Mouse (Mus musculus): ENCODE data around the gene Ralgps1. TPM values are rescaled to one million over a fixed set of nuclear protein-coding genes. Genes with fewer than 3 reads are reported as not detected.
"Not testable (repeated sequence)": the region's sequence is repeated elsewhere in the genome, so short reads cannot be mapped to it uniquely, and the experiment has no call there.

The Ralgps1 gene
- polyA plus RNA-seq, 1 experiment = not detected

DNA sequence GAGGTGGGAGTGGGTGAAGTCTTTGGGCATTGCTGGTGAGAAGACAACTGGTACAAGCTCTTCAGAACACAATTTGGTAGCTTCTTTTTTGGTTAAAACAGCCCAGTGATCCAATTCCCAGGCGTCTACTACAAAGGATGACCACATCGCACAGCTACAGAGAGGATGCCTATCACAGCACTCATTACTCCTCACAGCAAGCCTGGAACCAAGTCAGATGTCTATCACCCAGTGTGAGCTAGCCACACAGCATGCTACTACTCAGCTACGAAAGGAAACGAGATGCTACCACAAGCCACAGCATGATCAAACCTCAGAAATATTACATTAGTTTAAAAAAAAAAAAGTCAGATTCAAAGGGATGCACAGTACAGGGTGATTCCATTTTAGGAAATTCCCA, 29.1 kb downstream of the Ralgps1 start:
- H3K36me3 ChIP-seq (ENCODE audit: control insufficient read depth) = no peaks in the 10 kb centered on the region
- H3K4me3 ChIP-seq (replicated peaks) = no peak overlapping the region
- no peaks in the 10 kb centered on the region for H3K4me1 ChIP-seq (ENCODE audit: control insufficient read depth)
- no peaks in the 10 kb centered on the region for H3K9me3 ChIP-seq (ENCODE audit: control insufficient read depth, low read length)
- TF ChIP-seq GATA1 (IDR thresholded peaks at IDR 0.05; ENCODE audit: low read length) = no peak
- TF ChIP-seq TAL1 (IDR thresholded peaks at IDR 0.05; ENCODE audit: low read length) = no peak
- no peaks in the 10 kb centered on the region for H3K27me3 ChIP-seq (ENCODE audit: control insufficient read depth)

DNA sequence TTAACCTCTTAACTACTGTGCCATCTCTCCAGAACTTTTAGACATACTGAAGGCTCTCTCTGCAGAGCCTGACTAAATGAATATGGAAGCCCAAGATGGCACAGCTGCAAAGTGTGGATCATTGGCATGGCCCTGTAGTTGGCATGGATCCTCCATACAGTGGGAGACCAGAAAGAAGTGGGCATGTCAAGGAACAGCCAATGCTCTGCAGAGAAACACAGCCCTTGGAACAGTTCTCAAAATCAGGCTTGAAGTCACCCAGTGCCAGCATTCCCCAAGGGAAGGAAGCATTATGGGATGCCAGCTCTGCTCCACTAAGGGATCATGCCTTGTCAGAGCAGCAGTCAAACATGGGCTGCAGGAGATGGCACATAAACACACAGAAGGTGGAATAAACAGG, 35.5 kb downstream of the Ralgps1 start:
- Histone ChIP-seq H3K4me3 (replicated peaks) (no peak overlapping the region), H3K4me1 (ENCODE audit: control insufficient read depth) (no peaks in the 10 kb centered on the region), H3K9me3 (ENCODE audit: control insufficient read depth, low read length) (peaks cover 6% of the 10 kb centered on the region), H3K36me3 (ENCODE audit: control insufficient read depth) (no peaks in the 10 kb centered on the region), H3K27me3 (ENCODE audit: control insufficient read depth) (no peaks in the 10 kb centered on the region)
- TF ChIP-seq TAL1 (IDR thresholded peaks at IDR 0.05; ENCODE audit: low read length) = no peak
- no peak for TF ChIP-seq GATA1 (IDR thresholded peaks at IDR 0.05; ENCODE audit: low read length)

DNA sequence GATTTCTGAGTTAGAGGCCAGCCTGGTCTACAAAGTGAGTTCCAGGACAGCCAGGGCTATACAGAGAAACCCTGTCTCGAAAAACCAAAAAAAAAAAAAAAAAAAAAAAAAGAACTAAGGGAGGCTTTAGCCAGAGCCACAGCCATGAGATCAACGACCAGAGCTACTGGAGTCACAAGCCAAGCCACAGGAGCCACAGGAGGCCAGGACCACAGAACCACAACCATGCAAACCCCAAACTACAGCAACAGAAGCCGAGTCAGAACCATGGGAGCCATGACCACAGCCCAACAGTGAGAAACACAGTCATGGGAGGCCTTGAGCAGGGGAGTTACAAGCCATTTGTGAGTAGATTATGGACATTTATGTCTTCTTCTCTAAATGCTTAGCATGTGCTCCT, 41.7 kb downstream of the Ralgps1 start:
- H3K4me1 ChIP-seq (ENCODE audit: control insufficient read depth) = peaks cover 4% of the 10 kb centered on the region

DNA sequence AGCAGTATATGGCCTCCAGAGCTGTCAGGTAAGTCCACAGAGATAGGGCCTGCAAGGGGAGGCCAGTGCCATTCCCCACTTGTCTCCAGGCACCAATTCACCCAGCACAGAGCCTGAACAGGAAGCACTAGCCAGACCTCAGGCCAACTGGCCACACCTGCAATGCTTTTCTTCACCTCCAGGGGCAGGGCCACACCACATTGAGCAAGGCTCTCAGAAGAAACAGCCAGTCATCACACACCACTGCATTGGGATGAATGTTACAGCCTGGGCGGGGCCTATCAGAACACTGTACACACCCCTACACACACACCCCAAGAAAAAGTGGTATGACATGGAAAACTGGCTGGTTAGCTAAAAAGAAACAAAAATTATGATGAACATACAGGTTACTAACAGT, 42.3 kb downstream of the Ralgps1 start:
- Histone ChIP-seq H3K4me1 (ENCODE audit: control insufficient read depth) (peaks cover 4% of the 10 kb centered on the region), H3K36me3 (ENCODE audit: control insufficient read depth) (no peaks in the 10 kb centered on the region), H3K9me3 (ENCODE audit: control insufficient read depth, low read length) (no peaks in the 10 kb centered on the region), H3K4me3 (replicated peaks) (no peak overlapping the region), H3K27me3 (ENCODE audit: control insufficient read depth) (no peaks in the 10 kb centered on the region)
- TF ChIP-seq TAL1 (IDR thresholded peaks at IDR 0.05; ENCODE audit: low read length) (no peak), GATA1 (IDR thresholded peaks at IDR 0.05; ENCODE audit: low read length) (no peak)

More for the DNA sequence above, 41.7 kb downstream of the Ralgps1 start:
- Histone ChIP-seq H3K4me3 (replicated peaks) (no peak overlapping the region), H3K36me3 (ENCODE audit: control insufficient read depth) (no peaks in the 10 kb centered on the region), H3K9me3 (ENCODE audit: control insufficient read depth, low read length) (no peaks in the 10 kb centered on the region), H3K27me3 (ENCODE audit: control insufficient read depth) (no peaks in the 10 kb centered on the region)
- TF ChIP-seq TAL1 (IDR thresholded peaks at IDR 0.05; ENCODE audit: low read length) = no peak
- no peak for TF ChIP-seq GATA1 (IDR thresholded peaks at IDR 0.05; ENCODE audit: low read length)

DNA sequence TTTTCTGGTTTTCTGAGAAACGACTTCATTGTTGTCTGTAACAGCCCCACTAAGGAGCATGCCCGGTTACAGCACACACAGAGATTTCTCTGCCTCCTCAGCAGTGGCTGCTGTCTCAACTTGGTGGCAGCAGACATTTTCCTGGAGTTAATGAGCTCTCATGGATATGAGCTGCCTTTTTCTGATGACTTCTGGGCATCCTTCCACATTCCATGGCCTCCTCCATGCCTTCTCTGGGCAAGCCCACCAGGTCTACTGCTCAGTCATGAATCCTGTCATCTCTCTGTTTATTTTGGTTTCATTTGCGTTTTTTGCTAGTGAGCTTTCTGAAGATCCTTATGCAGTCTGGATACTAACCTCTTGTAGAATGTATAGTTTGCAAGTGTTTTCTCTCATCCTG, 45.9 kb downstream of the Ralgps1 start:
- no peaks in the 10 kb centered on the region for H3K9me3 ChIP-seq (ENCODE audit: control insufficient read depth, low read length)
- TF ChIP-seq TAL1 (IDR thresholded peaks at IDR 0.05; ENCODE audit: low read length) (no peak), GATA1 (IDR thresholded peaks at IDR 0.05; ENCODE audit: low read length) (no peak)
- H3K27me3 ChIP-seq (ENCODE audit: control insufficient read depth) = no peaks in the 10 kb centered on the region
- no peak overlapping the region for H3K4me3 ChIP-seq (replicated peaks)
- H3K36me3 ChIP-seq (ENCODE audit: control insufficient read depth) = no peaks in the 10 kb centered on the region
- H3K4me1 ChIP-seq (ENCODE audit: control insufficient read depth) = peaks cover 4% of the 10 kb centered on the region

DNA sequence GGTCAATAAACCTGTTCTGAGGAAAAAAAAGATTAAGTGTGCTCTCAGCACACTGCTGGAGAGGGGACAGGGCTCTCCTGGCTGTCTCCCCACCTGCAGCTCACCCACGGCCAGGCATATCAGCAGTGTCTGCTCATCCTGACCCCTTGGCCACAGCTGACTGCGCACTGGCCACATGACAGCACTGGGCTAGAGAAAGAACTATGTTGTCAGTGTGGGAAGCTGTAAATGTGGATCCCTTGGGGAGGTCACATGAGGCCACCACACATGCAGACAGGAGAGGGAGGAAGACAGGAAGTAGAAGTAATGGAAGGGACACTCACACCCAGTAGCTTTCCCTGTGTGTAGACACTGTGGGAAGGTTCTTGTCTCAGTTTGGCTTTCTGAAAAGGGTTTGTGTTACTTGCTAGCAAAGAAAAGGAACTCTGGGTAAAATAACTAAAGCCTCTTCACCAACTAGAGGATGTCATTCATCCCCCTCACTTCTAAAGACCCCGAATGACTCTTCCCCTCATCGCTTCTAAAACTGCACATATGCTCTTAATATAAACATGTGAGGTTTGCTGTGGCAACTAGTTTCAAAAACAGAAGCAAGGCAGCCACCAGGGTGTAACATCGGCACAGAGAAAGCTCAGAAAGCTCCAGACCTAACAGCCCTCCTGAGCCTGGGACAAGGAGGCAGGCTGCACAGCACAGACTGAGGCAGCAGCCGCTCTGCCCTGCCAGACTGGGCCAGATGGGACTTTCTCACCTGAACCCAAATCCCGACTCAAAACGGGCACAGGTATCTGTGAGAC, 47.3 kb downstream of the Ralgps1 start:
- no peak overlapping the region for H3K4me3 ChIP-seq (replicated peaks)
- H3K9me3 ChIP-seq (ENCODE audit: control insufficient read depth, low read length) = no peaks in the 10 kb centered on the region
- H3K36me3 ChIP-seq (ENCODE audit: control insufficient read depth) = no peaks in the 10 kb centered on the region
- no peaks in the 10 kb centered on the region for H3K27me3 ChIP-seq (ENCODE audit: control insufficient read depth)
- TF ChIP-seq GATA1 (IDR thresholded peaks at IDR 0.05; ENCODE audit: low read length) (no peak), TAL1 (IDR thresholded peaks at IDR 0.05; ENCODE audit: low read length) (no peak)
- H3K4me1 ChIP-seq (ENCODE audit: control insufficient read depth) = peaks cover 3% of the 10 kb centered on the region

DNA sequence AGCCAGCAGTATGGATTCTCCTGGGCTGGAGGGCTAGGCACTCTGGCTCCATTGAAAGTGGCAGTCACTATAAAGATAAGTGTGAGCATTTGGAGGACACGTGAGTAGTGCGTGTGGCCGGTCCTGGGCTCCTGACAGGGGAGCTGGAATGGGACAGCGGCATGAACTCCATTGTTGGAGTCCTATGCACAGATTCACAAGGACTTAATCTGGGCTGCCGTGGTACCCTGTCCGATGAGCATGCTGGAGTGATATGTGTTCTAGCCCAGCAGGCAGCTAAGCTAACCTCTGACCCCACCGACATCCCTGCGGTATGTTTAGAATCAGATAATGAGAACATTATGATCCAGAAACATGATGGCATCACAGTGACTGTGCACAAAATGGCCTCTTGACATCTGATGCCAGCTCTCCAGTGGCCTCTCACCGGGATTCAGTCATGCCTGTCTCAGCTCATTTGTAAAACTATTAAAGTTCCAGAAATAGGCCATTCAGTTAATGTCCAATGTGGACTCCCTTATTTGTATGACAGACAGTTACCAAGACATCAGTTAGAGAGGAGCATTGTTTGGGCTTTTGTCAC, 48.2 kb downstream of the Ralgps1 start:
- H3K4me1 ChIP-seq (ENCODE audit: control insufficient read depth); H3K4me3 ChIP-seq (replicated peaks); H3K9me3 ChIP-seq (ENCODE audit: control insufficient read depth, low read length); H3K36me3 ChIP-seq (ENCODE audit: control insufficient read depth); H3K27me3 ChIP-seq (ENCODE audit: control insufficient read depth): not testable (repeated sequence)

DNA sequence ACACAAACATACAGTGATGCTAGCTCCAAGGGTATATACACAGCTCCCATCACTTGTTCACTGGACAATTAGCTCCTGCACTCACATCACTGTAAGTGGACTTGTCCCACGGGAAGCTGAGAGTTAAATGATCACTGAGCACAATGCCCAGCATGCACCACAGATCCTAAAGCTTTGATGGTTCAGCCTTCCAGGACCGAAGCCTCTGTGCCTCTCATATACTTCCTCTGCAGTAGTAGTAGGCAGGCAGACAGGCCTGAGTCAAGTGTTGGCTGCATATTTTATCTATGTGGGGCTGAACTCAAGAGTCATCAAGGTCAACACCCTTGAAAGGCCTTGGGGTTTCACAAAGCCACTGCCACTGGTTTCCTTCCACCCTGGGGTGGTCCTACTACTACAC, 49.6 kb downstream of the Ralgps1 start:
- no peaks in the 10 kb centered on the region for H3K4me1 ChIP-seq (ENCODE audit: control insufficient read depth)
- no peaks in the 10 kb centered on the region for H3K9me3 ChIP-seq (ENCODE audit: control insufficient read depth, low read length)
- H3K27me3 ChIP-seq (ENCODE audit: control insufficient read depth) = no peaks in the 10 kb centered on the region
- no peak overlapping the region for H3K4me3 ChIP-seq (replicated peaks)
- H3K36me3 ChIP-seq (ENCODE audit: control insufficient read depth) = no peaks in the 10 kb centered on the region
- TF ChIP-seq GATA1 (IDR thresholded peaks at IDR 0.05; ENCODE audit: low read length) (no peak), TAL1 (IDR thresholded peaks at IDR 0.05; ENCODE audit: low read length) (no peak)

DNA sequence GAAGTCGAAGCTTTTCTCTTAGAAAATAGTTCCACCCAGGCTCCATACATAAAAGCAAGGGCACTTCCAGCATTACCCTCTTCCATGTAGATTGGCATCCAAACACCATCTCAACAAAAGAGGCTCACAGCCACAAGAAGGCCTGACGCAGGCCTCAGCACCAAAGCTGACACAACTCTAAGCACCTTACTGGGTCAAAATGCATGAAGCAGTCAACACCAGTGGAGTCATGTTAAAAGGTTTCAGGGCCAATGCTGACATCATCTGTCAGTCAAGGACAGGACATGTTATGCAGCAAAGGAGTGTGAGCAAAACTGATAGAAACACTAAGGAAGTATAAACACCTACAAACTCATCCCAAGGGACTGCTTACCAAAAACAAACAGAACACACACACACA, 50.3 kb downstream of the Ralgps1 start:
- Histone ChIP-seq H3K36me3 (ENCODE audit: control insufficient read depth) (no peaks in the 10 kb centered on the region), H3K4me3 (replicated peaks) (no peak overlapping the region), H3K4me1 (ENCODE audit: control insufficient read depth) (no peaks in the 10 kb centered on the region), H3K27me3 (ENCODE audit: control insufficient read depth) (no peaks in the 10 kb centered on the region), H3K9me3 (ENCODE audit: control insufficient read depth, low read length) (no peaks in the 10 kb centered on the region)
- TF ChIP-seq GATA1 (IDR thresholded peaks at IDR 0.05; ENCODE audit: low read length) = no peak

DNA sequence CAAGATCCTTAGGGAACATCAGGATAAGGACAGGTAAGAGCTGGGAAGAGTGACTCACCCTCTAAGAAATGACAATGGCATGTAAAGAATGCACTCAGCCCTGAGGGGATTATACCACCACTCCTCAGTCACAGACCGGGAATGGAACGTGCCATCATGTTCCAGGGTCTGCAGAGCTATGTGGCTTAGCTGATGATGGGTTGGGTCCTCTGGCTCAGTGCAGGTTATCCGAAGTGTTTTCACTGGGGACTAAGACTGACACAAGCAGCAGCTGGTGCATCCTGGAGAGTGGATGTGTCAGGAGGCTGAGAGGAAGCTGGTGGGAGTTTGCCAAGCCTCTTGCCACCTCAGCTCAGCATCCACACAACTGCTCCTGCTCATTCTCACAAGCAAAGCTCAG, 50.7 kb downstream of the Ralgps1 start:
- no peaks in the 10 kb centered on the region for H3K27me3 ChIP-seq (ENCODE audit: control insufficient read depth)
- no peaks in the 10 kb centered on the region for H3K36me3 ChIP-seq (ENCODE audit: control insufficient read depth)
- TF ChIP-seq TAL1 (IDR thresholded peaks at IDR 0.05; ENCODE audit: low read length) = no peak
- H3K9me3 ChIP-seq (ENCODE audit: control insufficient read depth, low read length) = no peaks in the 10 kb centered on the region
- no peaks in the 10 kb centered on the region for H3K4me1 ChIP-seq (ENCODE audit: control insufficient read depth)
- H3K4me3 ChIP-seq (replicated peaks) = no peak overlapping the region
